Mouse (Mus musculus): ENCODE data around the gene Krtap1-3.

DNA sequence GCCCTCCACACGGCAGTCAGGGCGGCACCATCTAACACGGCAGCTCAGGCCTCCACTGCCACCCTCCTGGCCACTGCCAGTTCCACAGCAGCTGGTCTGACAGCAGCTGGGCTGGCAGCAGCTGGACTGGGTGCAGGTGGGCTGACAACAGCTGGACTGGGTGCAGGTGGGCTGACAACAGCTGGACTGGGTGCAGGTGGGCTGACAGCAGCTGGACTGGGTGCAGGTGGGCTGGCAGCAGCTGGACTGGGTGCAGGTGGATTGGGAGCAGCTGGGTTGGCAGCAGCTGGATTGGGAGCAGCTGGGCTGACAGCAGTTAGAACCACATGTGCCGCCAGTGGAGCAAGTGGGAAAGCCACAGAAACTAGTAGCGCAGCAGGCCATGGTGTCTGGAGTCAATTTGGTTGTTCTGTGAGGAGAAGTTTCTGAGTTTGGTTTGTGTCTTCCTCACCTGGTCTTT is 7.9 kb downstream of the Krtap1-3 start, which contains the start of gene Krtap1-4:
- no peak for TF ChIP-seq POLR2A (IDR thresholded peaks at IDR 0.05; ENCODE audit: low read depth, low read length)
- no peak for TF ChIP-seq CTCF (conservative IDR thresholded peaks at IDR 0.05; ENCODE audit: insufficient read depth, insufficient read length, low read depth, low read length)
